Mouse (Mus musculus): Measurements from ENCODE around the gene S100a3.

S100a3 gene

GRCm38 (mm10) chr3:90631984-90632383, 71.6 kb downstream of the S100a3 start:
- DNase-seq = no peak

GRCm38 (mm10) chr3:90638511-90639275, 78.3 kb downstream of the S100a3 start:
- no peak for DNase-seq

- DNase-seq = no peak
Observed at GRCm38 (mm10) chr3:90639511-90640154, 79.3 kb downstream of the S100a3 start.

- DNase-seq = no peak
Observed at GRCm38 (mm10) chr3:90640981-90641380, 80.6 kb downstream of the S100a3 start.

- DNase-seq = peak; percentile 52
Observed at GRCm38 (mm10) chr3:90644220-90644619, 83.8 kb downstream of the S100a3 start.

GRCm38 (mm10) chr3:90647291-90647690, 86.9 kb downstream of the S100a3 start:
- no peak for DNase-seq

GRCm38 (mm10) chr3:90648981-90649380, 88.6 kb downstream of the S100a3 start:
- no peak for DNase-seq

- DNase-seq = no peak
Observed at GRCm38 (mm10) chr3:90649832-90650231, 89.5 kb downstream of the S100a3 start.
